Mouse (Mus musculus): ENCODE results near the gene Cradd.

Gene Cradd

GRCm38 (mm10) chr10:95251674-95252073 lies 72.3 kb downstream of the Cradd start:
- intact Hi-C loops (cut with DNase I) = no loop called here

- intact Hi-C loops (cut with DNase I) = no loop called here
Measured at GRCm38 (mm10) chr10:95248362-95248761, 75.6 kb downstream of the Cradd start.

- intact Hi-C loops (cut with DNase I) = loop anchor here (2.0 kb wide), 1 partner anchor 42 kb away; no protein-coding TSS in a partner anchor
Measured at GRCm38 (mm10) chr10:95246696-95247095, 77.2 kb downstream of the Cradd start.

- intact Hi-C loops (cut with DNase I) = no loop called here
Measured at GRCm38 (mm10) chr10:95245680-95245982, 78.3 kb downstream of the Cradd start.

- intact Hi-C loops (cut with DNase I) = no loop called here
Measured at GRCm38 (mm10) chr10:95244961-95245679, 78.8 kb downstream of the Cradd start.

GRCm38 (mm10) chr10:95239196-95240069 lies 84.5 kb downstream of the Cradd start:
- intact Hi-C loops (cut with DNase I) = no loop called here

- intact Hi-C loops (cut with DNase I) = no loop called here
Measured at GRCm38 (mm10) chr10:95238667-95239066, 85.3 kb downstream of the Cradd start.

GRCm38 (mm10) chr10:95236226-95236625 lies 87.7 kb downstream of the Cradd start:
- intact Hi-C loops (cut with DNase I) = no loop called here

GRCm38 (mm10) chr10:95234661-95235060 lies 89.3 kb downstream of the Cradd start:
- intact Hi-C loops (cut with DNase I) = no loop called here

- intact Hi-C loops (cut with DNase I) = no loop called here
Measured at GRCm38 (mm10) chr10:95233044-95233443, 90.9 kb downstream of the Cradd start.

- intact Hi-C loops (cut with DNase I) = no loop called here
Measured at GRCm38 (mm10) chr10:95232554-95232953, 91.4 kb downstream of the Cradd start.

- intact Hi-C loops (cut with DNase I) = no loop called here
Measured at GRCm38 (mm10) chr10:95228192-95228591, 95.7 kb downstream of the Cradd start.

- intact Hi-C loops (cut with DNase I) = no loop called here
Measured at GRCm38 (mm10) chr10:95227590-95227989, 96.3 kb downstream of the Cradd start.

GRCm38 (mm10) chr10:95226772-95227171 lies 97.2 kb downstream of the Cradd start:
- intact Hi-C loops (cut with DNase I) = no loop called here

- intact Hi-C loops (cut with DNase I) = no loop called here
Measured at GRCm38 (mm10) chr10:95225006-95225405, 98.9 kb downstream of the Cradd start.

- intact Hi-C loops (cut with DNase I) = no loop called here
Measured at GRCm38 (mm10) chr10:95223211-95223610, 100.7 kb downstream of the Cradd start.

GRCm38 (mm10) chr10:95221914-95222313 lies 102.0 kb downstream of the Cradd start:
- intact Hi-C loops (cut with DNase I) = no loop called here

- intact Hi-C loops (cut with DNase I) = no loop called here
Measured at GRCm38 (mm10) chr10:95220536-95220935, 103.4 kb downstream of the Cradd start.

GRCm38 (mm10) chr10:95218683-95219060 lies 105.3 kb downstream of the Cradd start:
- intact Hi-C loops (cut with DNase I) = loop anchor here (10.0 kb wide), 1 partner anchor 196 kb away; the partner anchor contains the start of gene Socs2

GRCm38 (mm10) chr10:95217956-95218682 lies 105.8 kb downstream of the Cradd start:
- intact Hi-C loops (cut with DNase I) = loop anchor here (10.0 kb wide), 1 partner anchor 197 kb away; the partner anchor contains the start of gene Socs2

GRCm38 (mm10) chr10:95215324-95215723 lies 108.6 kb downstream of the Cradd start:
- intact Hi-C loops (cut with DNase I) = loop anchor here (10.0 kb wide), 1 partner anchor 199 kb away; the partner anchor contains the start of gene Socs2

- intact Hi-C loops (cut with DNase I) = loop anchor here (10.0 kb wide), 1 partner anchor 201 kb away; the partner anchor contains the start of gene Socs2
Measured at GRCm38 (mm10) chr10:95213820-95214219, 110.1 kb downstream of the Cradd start.
